Mouse (Mus musculus) heart, postnatal 36 days (tissue): ENCODE measurements around the gene Krt87. TPM values are rescaled to one million over a fixed set of nuclear protein-coding genes. Genes with fewer than 3 reads are reported as not detected.

Experiments used
- total RNA-seq, 2 experiments: library from RNA; stranded (reverse); gene quantifications; 2 replicates each; pipeline ENCODE4 v1.2.3; 2021

The Krt87 gene
- total RNA-seq, 2 experiments from 2014 or later: not detected

Other genes starting within 250 kb of the Krt87 start
- 10 to 100 TPM; 10.7 to 12.0 TPM for gene Grasp, start 214.6 kb downstream of the Krt87 start, total RNA-seq
- gene Nr4a1, start 184.5 kb downstream of the Krt87 start, total RNA-seq: 10 to 100 TPM in 1 of 2 experiments, 1 to 10 TPM in 1; 5.2 to 98.5 TPM
- 10 to 100 TPM; 23.7 to 23.9 TPM for gene Atg101, start 154.5 kb downstream of the Krt87 start, total RNA-seq
- 1 to 10 TPM in 1 of 2 experiments, under 1 TPM in 1; 0.94 to 1.4 TPM for gene 6030408B16Rik, start 145.6 kb downstream of the Krt87 start, total RNA-seq
- 1 to 10 TPM; 2.0 to 2.1 TPM for gene Krt80, start 68.6 kb downstream of the Krt87 start, total RNA-seq
- 1 to 10 TPM; 2.1 to 2.9 TPM for gene Krt7, start 27.8 kb downstream of the Krt87 start, total RNA-seq
- gene Krt88, start 8.9 kb upstream of the Krt87 start, total RNA-seq: not detected
- gene Krt81, start 24.9 kb upstream of the Krt87 start, total RNA-seq: not detected
- gene Krt86, start 34.7 kb upstream of the Krt87 start, total RNA-seq: not detected
- gene Krt83, start 52.7 kb upstream of the Krt87 start, total RNA-seq: not detected
- not detected for gene Gm49425, start 78.5 kb upstream of the Krt87 start, total RNA-seq
- not detected for gene Krt84, start 94.0 kb upstream of the Krt87 start, total RNA-seq
- not detected for gene Krt82, start 111.9 kb upstream of the Krt87 start, total RNA-seq
- not detected for gene Krt90, start 124.1 kb upstream of the Krt87 start, total RNA-seq
- not detected for gene Krt75, start 135.1 kb upstream of the Krt87 start, total RNA-seq
- gene Gm5414, start 189.4 kb upstream of the Krt87 start, total RNA-seq: not detected
- gene Gm5478, start 208.6 kb upstream of the Krt87 start, total RNA-seq: not detected
- gene Krt6b, start 241.5 kb upstream of the Krt87 start, total RNA-seq: not detected